Mouse (Mus musculus): ENCODE data around the gene Spryd4. TPM values are rescaled to one million over a fixed set of nuclear protein-coding genes. Genes with fewer than 3 reads are reported as not detected.

Spryd4 gene
- polyA plus RNA-seq, 1 experiment = 3.9 TPM

DNA sequence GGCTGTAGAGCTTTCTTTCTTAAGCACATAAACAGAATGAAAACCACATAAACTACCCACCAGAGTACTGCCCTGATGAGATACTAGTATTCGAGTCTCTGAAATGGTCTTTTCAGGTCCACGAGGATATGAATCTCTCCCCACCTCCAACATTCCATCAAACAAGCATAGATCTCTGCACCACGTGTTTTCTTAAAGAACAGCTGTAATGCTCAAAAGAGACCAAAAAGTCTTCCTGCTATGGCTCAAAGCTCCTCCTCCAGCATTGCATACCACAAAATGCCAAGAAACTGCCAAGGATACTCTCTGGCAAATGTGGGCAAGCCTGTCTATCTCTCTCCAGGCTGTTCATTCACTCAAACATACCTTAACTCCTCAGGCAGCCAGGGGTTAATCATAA, 36.3 kb downstream of the Spryd4 start:
- no peak for TF ChIP-seq GATA1 (IDR thresholded peaks at IDR 0.05; ENCODE audit: low read length)

DNA sequence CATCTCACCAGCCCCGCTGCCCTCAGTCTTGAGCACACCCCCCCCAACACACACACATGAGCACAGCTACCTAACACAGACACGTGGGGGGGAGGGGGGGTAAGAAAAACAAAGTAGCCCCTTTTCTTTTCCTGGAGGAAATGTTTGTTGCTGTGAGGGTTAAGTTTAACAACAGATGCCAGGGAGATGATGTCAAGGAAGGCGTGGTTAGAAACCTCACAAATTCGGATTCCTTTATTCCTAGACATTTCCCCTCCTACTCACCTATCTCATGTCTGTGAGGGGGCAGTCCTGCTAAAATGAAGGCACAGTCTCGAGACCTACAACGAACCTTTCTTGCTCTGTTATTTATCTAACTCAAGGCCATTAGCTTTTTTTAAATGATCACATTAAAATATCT, 44.5 kb downstream of the Spryd4 start:
- TF ChIP-seq GATA1 (IDR thresholded peaks at IDR 0.05; ENCODE audit: low read length) = no peak

Other genes starting within 250 kb of the Spryd4 start
- gene Hsd17b6, start 204.2 kb downstream of the Spryd4 start, polyA plus RNA-seq (2012) = not detected in 2 replicates
- gene Prim1, start 196.6 kb downstream of the Spryd4 start, polyA plus RNA-seq (2012) = 1.4 and 2.4 TPM in 2 replicates
- gene Naca, start 176.2 kb downstream of the Spryd4 start, polyA plus RNA-seq (2012) = 68.4 and 148 TPM in 2 replicates
- 213 and 308 TPM in 2 replicates for gene Ptges3, start 152.9 kb downstream of the Spryd4 start, polyA plus RNA-seq (2012)
- gene Atp5b, start 128.5 kb downstream of the Spryd4 start, polyA plus RNA-seq (2012) = 2,012 and 2,953 TPM in 2 replicates
- gene Baz2a, start 120.2 kb downstream of the Spryd4 start, polyA plus RNA-seq (2012) = 30.8 and 32.5 TPM in 2 replicates
- 8.8 and 10.8 TPM in 2 replicates for gene Rbms2, start 31.5 kb downstream of the Spryd4 start, polyA plus RNA-seq (2012)
- 15.4 and 19.6 TPM in 2 replicates for gene Gls2, start 17.4 kb downstream of the Spryd4 start, polyA plus RNA-seq (2012)
- gene Mip, start 14.0 kb upstream of the Spryd4 start, polyA plus RNA-seq (2012) = not detected in 2 replicates
- gene Timeless, start 20.3 kb upstream of the Spryd4 start, polyA plus RNA-seq (2012) = 38.9 and 45.1 TPM in 2 replicates
- 0.04 TPM in 1 of 2 replicates, not detected in the other for gene Apon, start 42.3 kb upstream of the Spryd4 start, polyA plus RNA-seq (2012)
- not detected in 2 replicates for gene Apof, start 56.9 kb upstream of the Spryd4 start, polyA plus RNA-seq (2012)
- 9.1 TPM in 2 replicates for gene Stat2, start 58.8 kb upstream of the Spryd4 start, polyA plus RNA-seq (2012)
- 0.05 and 0.08 TPM in 2 replicates for gene Il23a, start 86.9 kb upstream of the Spryd4 start, polyA plus RNA-seq (2012)
- 2.7 and 3.1 TPM in 2 replicates for gene Pan2, start 91.5 kb upstream of the Spryd4 start, polyA plus RNA-seq (2012)
- 83.4 and 115 TPM in 2 replicates for gene Cnpy2, start 110.7 kb upstream of the Spryd4 start, polyA plus RNA-seq (2012)
- 16.3 and 53.3 TPM in 2 replicates for gene Cs, start 125.9 kb upstream of the Spryd4 start, polyA plus RNA-seq (2012)
- 8.7 and 15.8 TPM in 2 replicates for gene Coq10a, start 157.2 kb upstream of the Spryd4 start, polyA plus RNA-seq (2012)
- 79.7 and 85.8 TPM in 2 replicates for gene Ankrd52, start 165.3 kb upstream of the Spryd4 start, polyA plus RNA-seq (2012)
- gene Slc39a5, start 189.4 kb upstream of the Spryd4 start, polyA plus RNA-seq (2012) = not detected in 2 replicates
- 226 and 249 TPM in 2 replicates for gene Nabp2, start 199.7 kb upstream of the Spryd4 start, polyA plus RNA-seq (2012)
- 11.6 and 14.5 TPM in 2 replicates for gene Rnf41, start 199.8 kb upstream of the Spryd4 start, polyA plus RNA-seq (2012)
- 158 and 204 TPM in 2 replicates for gene Smarcc2, start 247.4 kb upstream of the Spryd4 start, polyA plus RNA-seq (2012)